Mouse (Mus musculus) midbrain, embryonic 14.5 days (tissue): Measurements from ENCODE around the gene Cnpy3. TPM values are rescaled to one million over a fixed set of nuclear protein-coding genes. Genes with fewer than 3 reads are reported as not detected.
"Not testable (repeated sequence)": the region's sequence is repeated elsewhere in the genome, so short reads cannot be mapped to it uniquely, and the experiment has no call there.

Source experiments
- ATAC-seq: fragments of 200-750 bp; cut with Nextera tagmentation; 2 replicates; pipeline ENCODE4 v1.8.0; 2017; ENCODE audit warnings: moderate number of reproducible peaks, moderate library complexity; ENCODE audit not compliant: low FRiP score, low TSS enrichment
- DNase-seq: peaks from one replicate; pipeline ENCODE4 v3.0.0-alpha.2; 2015
- H3K27ac ChIP-seq: fragments of 300-500 bp; sonication (generic); replicated peaks from 2 replicates; pipeline ENCODE4 v1.5.1; 2014; ENCODE audit warnings: mild to moderate bottlenecking, low read depth, low read length, moderate library complexity
- H3K27me3 ChIP-seq: fragments of 300-500 bp; sonication (generic); 2 replicates; pipeline ENCODE4 v1.6.1; 2014; ENCODE audit warnings: low read length, control low read depth, mixed read lengths; ENCODE audit not compliant: control insufficient read depth, insufficient read depth
- H3K36me3 ChIP-seq: fragments of 300-500 bp; sonication (generic); 2 replicates; pipeline ENCODE4 v1.6.1; 2014; ENCODE audit warnings: low read length, control low read depth; ENCODE audit not compliant: control insufficient read depth, insufficient read depth
- H3K4me1 ChIP-seq: fragments of 300-500 bp; sonication (generic); 2 replicates; pipeline ENCODE4 v1.6.1; 2014; ENCODE audit warnings: mild to moderate bottlenecking, antibody characterized with exemption, low read length, control low read depth; ENCODE audit not compliant: control insufficient read depth, insufficient read depth
- H3K4me2 ChIP-seq: fragments of 300-500 bp; sonication (generic); 2 replicates; pipeline ENCODE4 v1.6.1; 2014; ENCODE audit warnings: mild to moderate bottlenecking, low read length, moderate library complexity
- H3K4me3 ChIP-seq: fragments of 300-500 bp; sonication (generic); replicated peaks from 2 replicates; pipeline ENCODE4 v1.5.1; 2014; ENCODE audit warnings: low read depth, low read length
- H3K9ac ChIP-seq: fragments of 300-500 bp; sonication (generic); replicated peaks from 2 replicates; pipeline ENCODE4 v1.6.1; 2014; ENCODE audit warnings: mild to moderate bottlenecking, low read length, moderate library complexity
- H3K9me3 ChIP-seq: fragments of 300-500 bp; sonication (generic); 2 replicates; pipeline ENCODE4 v1.6.1; 2016; ENCODE audit warnings: low read length, control low read depth, mixed read lengths; ENCODE audit not compliant: control insufficient read depth
- WGBS: fragments of 180-500 bp; shearing (Covaris S2); extraction: QIAGEN DNeasy Blood & Tissue Kit; methylation state at CpG from one replicate; pipeline ENCODE4 v1.1.7; 2014; 5-methylcytosine and 5-hydroxymethylcytosine counted together
- polyA plus RNA-seq: library from polyadenylated mRNA; unstranded; fragments of >200 nt; fragmentation: Nextera tagmentation; extraction: Ambion mirVana; gene quantifications from 2 replicates; pipeline ENCODE4 v1.2.1, GENCODE M21; 2014

The Cnpy3 gene
- polyA plus RNA-seq = 57.3 and 59.5 TPM in 2 replicates

DNA sequence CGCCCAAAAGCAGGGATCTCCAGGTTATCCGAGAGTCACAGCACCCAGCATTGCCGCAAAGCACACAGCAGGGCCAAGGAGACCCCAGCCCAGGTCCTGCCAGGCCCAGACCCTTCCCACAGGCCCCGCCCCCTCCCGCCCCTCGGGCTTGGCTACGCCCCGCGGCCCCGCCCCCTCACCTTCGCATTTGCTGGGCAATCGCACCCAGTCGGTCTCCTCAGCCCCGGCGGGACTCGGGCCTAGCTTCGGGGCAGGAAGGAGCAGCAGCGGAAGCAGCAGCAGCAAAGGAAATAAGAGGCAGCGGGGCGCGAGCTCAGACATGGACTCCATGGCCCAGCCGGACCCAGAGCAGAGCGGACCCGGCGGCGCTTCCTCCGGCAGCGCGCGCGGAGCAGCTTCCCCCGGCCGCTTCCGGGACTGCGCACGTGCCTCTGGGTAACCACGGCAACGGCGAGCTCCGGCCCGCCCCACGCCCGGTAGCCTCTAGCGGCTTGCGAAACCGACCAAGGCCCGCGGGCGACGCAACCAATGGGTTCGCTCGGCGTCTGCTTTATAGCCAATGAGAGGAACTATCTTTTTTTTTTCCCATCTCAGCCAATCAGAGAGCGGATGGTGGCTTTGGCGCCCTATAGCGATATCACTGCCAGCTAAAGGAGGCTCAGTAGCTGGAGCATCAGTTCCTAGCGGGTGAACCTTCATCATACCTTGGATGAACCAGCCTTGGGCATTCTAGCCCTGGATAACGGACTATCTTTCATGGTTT, at the start of gene Cnpy3:
Gene Cnpy3, minus strand, starts transcription at position 421 of the 763 bp plus-strand sequence.
- H3K9ac ChIP-seq = peak within 1 kb of the TSS; percentile 64
- DNase-seq (peak; percentile 100), ATAC-seq (peak; percentile 99)
- peak within 1 kb of the TSS; percentile 86 for H3K27ac ChIP-seq
- 0 out of 2 replicates have a peak, but pooled peaks cover 4% of the 10 kb centered on the region for H3K36me3 ChIP-seq
- peak within 1 kb of the TSS; percentile 78 for H3K4me2 ChIP-seq
- H3K27me3 ChIP-seq = no peaks in the 10 kb centered on the region
- H3K4me1 ChIP-seq = peaks cover 12% of the 10 kb centered on the region
- H3K4me3 ChIP-seq = peak within 1 kb of the TSS; percentile 76
- under 1% methylated on average over 58 of the region's 58 CpGs for WGBS
- no peaks in the 10 kb centered on the region for H3K9me3 ChIP-seq

DNA sequence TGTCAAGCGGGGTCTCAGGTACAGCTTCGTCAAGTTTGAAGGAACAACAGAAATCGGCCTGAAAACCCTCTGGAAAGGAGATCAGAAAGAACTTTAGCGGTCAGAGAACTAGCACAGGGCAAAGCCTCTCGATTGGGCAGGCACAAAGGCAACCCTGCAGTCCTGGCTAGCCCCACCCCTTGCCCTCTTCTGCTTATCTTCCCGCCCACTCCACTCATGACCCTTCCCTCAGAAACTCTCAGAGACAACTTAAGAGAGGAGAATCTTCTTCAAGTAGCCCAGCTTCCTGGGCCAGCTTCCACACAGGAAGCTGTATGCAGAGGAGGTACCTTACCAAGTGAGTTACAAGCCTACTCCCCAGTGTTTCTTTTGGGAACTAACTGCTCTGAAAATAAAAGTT, 49.7 kb upstream of the Cnpy3 start:
- H3K9ac ChIP-seq = no peak overlapping the region

DNA sequence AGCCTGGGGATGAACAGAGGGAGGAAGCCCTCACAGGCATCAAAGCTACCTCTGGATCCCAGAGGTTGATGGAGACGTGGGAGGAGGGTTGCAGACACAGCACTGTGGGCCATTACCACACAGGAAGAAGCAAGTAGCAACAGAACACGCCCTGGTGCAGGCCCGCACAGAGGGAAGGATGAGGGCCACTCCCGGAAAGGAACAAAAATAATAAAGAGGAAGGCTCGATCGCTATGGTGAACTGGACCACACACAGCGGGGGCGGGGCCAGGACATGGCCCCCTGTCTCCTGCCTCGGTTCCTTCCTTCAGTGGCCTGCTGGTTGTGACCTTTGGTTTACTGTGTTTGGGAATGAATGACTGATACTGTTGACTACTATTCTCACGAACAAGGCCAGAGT, 47.7 kb upstream of the Cnpy3 start:
- H3K36me3 ChIP-seq = peaks cover 38% of the 10 kb centered on the region
- ATAC-seq (no peak), DNase-seq (no peak)
- H3K9ac ChIP-seq = no peak overlapping the region
- H3K9me3 ChIP-seq = no peaks in the 10 kb centered on the region
- H3K27ac ChIP-seq = no peak overlapping the region
- no peaks in the 10 kb centered on the region for H3K4me1 ChIP-seq
- H3K4me3 ChIP-seq = no peak overlapping the region
- H3K4me2 ChIP-seq = no peak overlapping the region
- 79% methylated on average over 10 of the region's 10 CpGs for WGBS
- H3K27me3 ChIP-seq = no peaks in the 10 kb centered on the region

More for the DNA sequence above, 49.7 kb upstream of the Cnpy3 start:
- 89% methylated on average over 6 of the region's 6 CpGs for WGBS
- DNase-seq (no peak), ATAC-seq (no peak)
- no peaks in the 10 kb centered on the region for H3K9me3 ChIP-seq
- peaks cover 58% of the 10 kb centered on the region for H3K36me3 ChIP-seq
- H3K4me1 ChIP-seq = no peaks in the 10 kb centered on the region
- H3K4me3 ChIP-seq = no peak overlapping the region
- H3K27me3 ChIP-seq = no peaks in the 10 kb centered on the region
- no peak overlapping the region for H3K4me2 ChIP-seq
- no peak overlapping the region for H3K27ac ChIP-seq

DNA sequence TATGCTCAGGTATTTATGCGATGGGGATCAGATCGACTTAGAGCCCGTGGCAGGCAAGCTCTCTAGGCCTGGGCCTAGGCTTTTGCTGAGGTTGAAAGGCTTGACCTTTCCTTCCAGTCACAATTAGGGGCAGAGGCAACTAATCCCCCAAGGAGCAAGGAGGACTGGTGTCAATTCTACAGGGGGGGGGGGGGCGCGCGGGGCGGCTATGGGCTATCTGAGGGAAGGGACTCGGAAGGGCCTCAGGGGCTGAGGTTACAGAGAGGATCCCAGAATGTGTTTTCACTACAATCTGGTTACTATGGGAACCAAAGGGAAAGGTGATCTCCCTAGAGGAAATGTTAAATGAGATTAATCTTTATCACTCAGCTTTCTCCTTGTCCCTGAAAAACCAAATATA, 45.4 kb upstream of the Cnpy3 start:
- Histone ChIP-seq H3K4me1 (no peaks in the 10 kb centered on the region), H3K9ac (no peak overlapping the region), H3K4me3 (no peak overlapping the region), H3K9me3 (no peaks in the 10 kb centered on the region), H3K4me2 (no peak overlapping the region), H3K27me3 (no peaks in the 10 kb centered on the region), H3K36me3 (peaks cover 35% of the 10 kb centered on the region), H3K27ac (no peak overlapping the region)
- 24% methylated on average over 7 of the region's 8 CpGs for WGBS
- no peak for DNase-seq
- no peak for ATAC-seq

DNA sequence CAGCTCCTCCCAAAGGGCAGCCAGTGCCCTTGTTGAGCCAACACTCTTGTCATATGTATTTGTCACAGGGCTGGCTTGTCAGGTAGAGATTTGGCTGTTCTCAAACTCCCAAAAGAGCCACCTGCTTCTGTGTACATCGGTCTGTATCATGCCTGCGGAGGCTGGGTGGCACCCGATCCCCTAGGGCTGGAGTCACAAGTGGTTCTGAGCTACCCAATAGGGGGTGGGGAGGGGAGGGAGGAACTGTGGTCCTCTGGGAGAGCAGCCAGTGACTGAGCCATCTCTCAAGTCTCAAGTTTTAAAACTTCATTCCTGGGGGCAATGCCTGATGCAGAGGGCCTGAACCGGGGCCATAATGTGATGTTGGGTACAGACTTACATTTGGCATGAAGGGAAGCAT, 44.7 kb upstream of the Cnpy3 start:
- Histone ChIP-seq H3K9me3 (no peaks in the 10 kb centered on the region), H3K4me1 (no peaks in the 10 kb centered on the region), H3K4me3 (no peak overlapping the region), H3K27ac (no peak overlapping the region), H3K27me3 (no peaks in the 10 kb centered on the region), H3K36me3 (peaks cover 30% of the 10 kb centered on the region), H3K4me2 (no peak overlapping the region), H3K9ac (no peak overlapping the region)
- no peak for DNase-seq
- no peak for ATAC-seq
- 92% methylated on average over 4 of the region's 4 CpGs for WGBS

DNA sequence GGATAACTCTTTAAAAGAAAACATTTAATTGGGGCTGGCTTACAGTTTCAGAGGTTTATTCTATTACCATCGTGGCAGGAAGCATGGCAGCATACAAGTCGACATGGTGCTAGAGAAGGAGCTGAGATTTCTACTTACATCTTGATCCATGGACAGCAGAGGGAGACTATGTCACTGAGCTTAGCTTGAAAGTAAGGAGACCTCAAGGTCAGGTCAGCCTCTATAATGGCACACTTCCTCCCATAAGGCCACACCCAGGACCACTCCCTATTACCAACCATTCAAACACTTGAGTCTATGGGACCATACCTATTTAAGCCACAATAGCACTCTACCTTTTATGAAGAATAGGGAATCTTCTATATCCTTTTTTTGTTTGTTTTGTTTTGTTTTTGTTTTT, 40.9 kb upstream of the Cnpy3 start:
- DNase-seq (no peak), ATAC-seq (no peak)
- 86% methylated on average over 2 of the region's 2 CpGs for WGBS
- Histone ChIP-seq H3K4me3 (no peak overlapping the region), H3K9me3 (no peaks in the 10 kb centered on the region), H3K4me2 (no peak overlapping the region), H3K4me1 (no peaks in the 10 kb centered on the region), H3K36me3 (no peaks in the 10 kb centered on the region), H3K27ac (no peak overlapping the region), H3K9ac (no peak overlapping the region), H3K27me3 (no peaks in the 10 kb centered on the region)

DNA sequence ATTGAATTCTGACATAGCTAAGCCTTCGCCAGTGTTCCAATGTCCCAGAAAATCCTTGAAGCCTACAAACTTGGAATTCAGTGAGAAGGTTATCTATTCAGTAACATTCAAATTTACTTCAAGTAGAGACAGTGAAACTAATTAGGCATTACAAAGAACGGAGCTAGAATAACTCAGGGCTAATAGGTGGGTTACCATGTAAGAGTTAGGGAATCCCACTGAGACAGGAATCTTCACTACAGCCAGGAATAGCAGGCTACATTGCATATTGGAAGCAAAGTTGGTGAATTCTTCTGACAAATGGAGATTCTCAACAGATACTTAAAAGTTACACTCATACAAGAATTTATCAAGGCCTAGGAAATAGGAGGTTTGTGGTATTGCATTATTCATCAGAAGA, 36.0 kb upstream of the Cnpy3 start:
- not testable (repeated sequence) for DNase-seq, H3K4me1 ChIP-seq, ATAC-seq, H3K36me3 ChIP-seq, H3K27me3 ChIP-seq, H3K9ac ChIP-seq, H3K4me2 ChIP-seq, H3K4me3 ChIP-seq, H3K27ac ChIP-seq, H3K9me3 ChIP-seq
- WGBS = 56% methylated on average over 2 of the region's 2 CpGs

DNA sequence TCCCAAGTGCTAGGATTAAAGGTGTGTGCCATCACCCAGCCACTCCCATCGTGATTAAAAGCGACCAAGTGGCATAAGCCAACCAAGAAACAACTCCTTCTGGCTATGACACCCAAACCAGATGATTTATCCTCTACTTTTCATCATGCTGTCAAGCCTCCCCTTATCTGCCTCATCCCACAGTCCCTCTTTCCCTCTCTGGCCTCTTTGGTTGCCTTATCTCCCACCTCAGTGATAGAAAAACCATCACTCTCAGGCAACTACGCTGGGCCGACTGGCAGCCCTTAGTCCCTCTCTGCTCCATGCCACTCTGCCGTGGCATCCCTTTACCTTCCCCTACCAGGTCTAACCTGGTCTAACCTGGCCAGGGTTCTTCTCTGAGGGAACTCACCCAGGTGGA, 34.9 kb upstream of the Cnpy3 start:
- DNase-seq (no peak), ATAC-seq (no peak)
- Histone ChIP-seq H3K4me3 (no peak overlapping the region), H3K4me1 (no peaks in the 10 kb centered on the region), H3K4me2 (no peak overlapping the region), H3K9ac (no peak overlapping the region), H3K27ac (no peak overlapping the region), H3K27me3 (no peaks in the 10 kb centered on the region), H3K9me3 (no peaks in the 10 kb centered on the region), H3K36me3 (no peaks in the 10 kb centered on the region)
- 93% methylated on average over 5 of the region's 5 CpGs for WGBS

DNA sequence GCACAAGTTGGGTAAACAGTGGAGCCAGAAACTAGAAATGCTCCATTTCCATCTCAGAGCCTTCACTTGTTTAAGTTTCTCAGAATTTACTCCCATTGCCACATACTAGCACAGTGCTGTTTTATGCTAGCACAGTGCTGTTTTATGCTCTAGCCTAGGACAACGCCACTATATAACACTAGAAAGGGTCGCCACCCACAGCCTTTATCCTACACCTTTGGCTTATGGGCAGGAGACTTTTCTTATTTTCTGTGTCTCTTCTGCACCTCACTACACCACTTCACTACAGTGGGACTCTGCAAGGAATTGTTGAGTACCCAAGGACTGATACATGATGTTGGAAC, 31.2 kb upstream of the Cnpy3 start:
- WGBS = 84% methylated on average over 2 of the region's 2 CpGs

More for the DNA sequence above, 31.2 kb upstream of the Cnpy3 start:
- Histone ChIP-seq H3K4me1 (peaks cover 3% of the 10 kb centered on the region; the same call in 1 of the 2 replicates), H3K36me3 (peaks cover 24% of the 10 kb centered on the region), H3K9me3 (no peaks in the 10 kb centered on the region), H3K27me3 (no peaks in the 10 kb centered on the region), H3K27ac (peak overlapping the region; percentile 85; the same call in 1 of the 2 replicates), H3K4me3 (peak overlapping the region; percentile 60), H3K4me2 (peak overlapping the region; percentile 76), H3K9ac (no peak overlapping the region)
- ATAC-seq (no peak), DNase-seq (no peak)
